Mouse (Mus musculus) embryonic fibroblast, embryonic 13.5 days (primary cell): ENCODE results near the gene Epb41l2. TPM values are rescaled to one million over a fixed set of nuclear protein-coding genes. Genes with fewer than 3 reads are reported as not detected.
A peak's percentile ranks its signal among the peaks of the same experiment; 100 is the strongest.

Experiments used
- H3K27ac ChIP-seq: 2 replicates; pipeline ENCODE4 v1.5.1; 2012; ENCODE audit warnings: low read length, control low read depth, inconsistent platforms; ENCODE audit not compliant: insufficient read depth
- H3K4me1 ChIP-seq: 2 replicates; pipeline ENCODE4 v1.6.1; 2011; ENCODE audit warnings: low read length; ENCODE audit not compliant: control insufficient read depth, insufficient read depth
- H3K4me3 ChIP-seq: 2 replicates; pipeline ENCODE4 v1.5.1; 2011; ENCODE audit warnings: mild to moderate bottlenecking, control low read depth, low read length; ENCODE audit not compliant: insufficient read depth
- CTCF ChIP-seq: IDR thresholded peaks from 2 replicates; pipeline ENCODE4 v1.5.1; 2011; ENCODE audit warnings: mild to moderate bottlenecking, control low read depth, low read length, moderate library complexity, borderline replicate concordance; ENCODE audit not compliant: insufficient read depth
- POLR2A ChIP-seq: IDR thresholded peaks from 2 replicates; pipeline ENCODE4 v1.6.1; 2011; ENCODE audit warnings: low read depth, mild to moderate bottlenecking, control low read depth, low read length, moderate library complexity
- polyA plus RNA-seq: library from polyadenylated mRNA; stranded (reverse); fragments of >200 nt; gene quantifications from 2 replicates; pipeline ENCODE4 v1.2.4, GENCODE M21; 2011; ENCODE audit warnings: low read depth; ENCODE audit not compliant: missing spikeins, insufficient read length

Epb41l2 gene
- polyA plus RNA-seq, 1 experiment = 134 TPM

GRCm38 (mm10) chr10:25438299-25438680 lies 78.7 kb downstream of the Epb41l2 start:
- H3K4me1 ChIP-seq = peaks cover 14% of the 10 kb centered on the region
- no peak overlapping the region for H3K4me3 ChIP-seq
- TF ChIP-seq POLR2A (no peak), CTCF (no peak)
- H3K27ac ChIP-seq = no peak overlapping the region

- Histone ChIP-seq H3K27ac (no peak overlapping the region), H3K4me3 (no peak overlapping the region), H3K4me1 (peaks cover 12% of the 10 kb centered on the region)
- TF ChIP-seq CTCF (no peak), POLR2A (no peak)
These were observed 79.6 kb downstream of the Epb41l2 start for GRCm38 (mm10) chr10:25439163-25439562.

- Histone ChIP-seq H3K4me1 (peaks cover 7% of the 10 kb centered on the region; the same call in 1 of the 2 replicates), H3K4me3 (no peak overlapping the region), H3K27ac (no peak overlapping the region)
- TF ChIP-seq POLR2A (no peak), CTCF (no peak)
These were observed 80.3 kb downstream of the Epb41l2 start for GRCm38 (mm10) chr10:25439856-25440255.

DNA sequence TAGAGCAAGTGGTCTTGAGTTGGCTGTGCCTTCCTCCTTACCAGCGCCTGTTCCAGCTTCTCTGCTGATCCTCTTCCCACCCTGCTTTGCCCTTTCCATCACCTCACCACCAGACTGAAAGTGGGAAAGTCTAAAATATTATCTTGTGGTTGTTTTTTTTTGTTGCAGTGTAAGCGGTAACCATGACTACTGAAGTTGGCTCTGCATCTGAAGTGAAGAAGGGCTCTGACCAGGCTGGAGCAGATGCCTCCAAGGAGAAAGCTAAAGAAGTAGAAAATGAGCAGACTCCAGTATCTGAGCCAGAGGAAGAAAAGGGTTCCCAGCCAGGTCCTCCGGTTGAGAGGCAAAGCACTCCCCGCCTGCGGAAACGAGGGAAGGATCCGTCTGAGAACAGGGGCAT lies 81.8 kb downstream of the Epb41l2 start:
- TF ChIP-seq CTCF (no peak), POLR2A (no peak)
- Histone ChIP-seq H3K4me1 (peaks cover 7% of the 10 kb centered on the region; the same call in 1 of the 2 replicates), H3K4me3 (no peak overlapping the region), H3K27ac (no peak overlapping the region)

DNA sequence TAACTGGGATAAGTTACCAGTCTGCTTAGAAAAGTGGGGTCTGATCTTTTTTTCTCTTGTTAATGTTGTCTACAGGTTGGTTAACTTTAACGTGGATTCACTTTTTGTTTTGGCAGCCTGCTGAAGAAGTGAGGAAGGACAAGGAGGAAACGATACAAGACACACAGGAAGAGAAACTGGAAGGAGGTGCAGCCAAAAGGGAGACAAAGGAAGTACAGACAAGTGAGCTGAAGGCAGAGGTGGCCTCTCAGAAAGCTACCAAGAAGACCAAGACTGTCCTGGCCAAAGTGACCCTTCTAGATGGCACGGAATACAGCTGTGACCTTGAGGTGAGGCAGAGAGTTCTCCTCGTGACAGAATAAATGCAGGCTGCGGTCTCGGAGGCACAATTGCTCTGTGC lies 84.0 kb downstream of the Epb41l2 start:
- no peak overlapping the region for H3K27ac ChIP-seq
- TF ChIP-seq POLR2A (no peak), CTCF (no peak)
- no peak overlapping the region for H3K4me3 ChIP-seq
- peaks cover 3% of the 10 kb centered on the region; the same call in 1 of the 2 replicates for H3K4me1 ChIP-seq

DNA sequence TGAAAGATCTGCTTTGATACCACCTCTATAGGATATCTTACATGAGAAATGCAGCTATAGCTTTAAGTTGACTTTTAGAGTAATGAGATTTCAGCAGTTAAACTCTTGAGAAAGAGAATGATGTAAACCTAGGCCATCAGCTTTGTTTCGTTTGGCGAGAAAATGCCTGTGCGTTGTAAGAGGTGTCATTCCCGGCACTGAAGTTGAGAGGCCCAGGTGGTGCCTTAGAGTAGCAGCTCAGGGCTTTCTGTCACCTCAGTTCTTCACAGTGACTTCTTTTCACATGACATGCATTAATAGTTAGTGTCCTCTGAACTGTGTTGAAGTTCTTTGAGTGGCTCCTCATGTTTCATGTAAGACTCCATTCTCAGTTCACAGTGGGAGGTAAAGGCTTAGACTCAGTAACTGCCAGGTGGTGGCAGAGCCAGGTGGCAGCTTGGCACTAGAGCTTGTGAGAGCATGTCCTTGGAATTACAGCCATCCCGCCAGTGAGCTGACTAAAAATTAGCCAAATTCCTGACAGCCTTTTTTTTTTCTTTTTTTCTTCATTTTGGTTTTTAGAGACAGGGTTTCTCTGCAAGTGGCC lies 84.7 kb downstream of the Epb41l2 start:
- Histone ChIP-seq H3K27ac (no peak overlapping the region), H3K4me3 (no peak overlapping the region), H3K4me1 (peaks cover 4% of the 10 kb centered on the region)
- TF ChIP-seq POLR2A (no peak), CTCF (no peak)

DNA sequence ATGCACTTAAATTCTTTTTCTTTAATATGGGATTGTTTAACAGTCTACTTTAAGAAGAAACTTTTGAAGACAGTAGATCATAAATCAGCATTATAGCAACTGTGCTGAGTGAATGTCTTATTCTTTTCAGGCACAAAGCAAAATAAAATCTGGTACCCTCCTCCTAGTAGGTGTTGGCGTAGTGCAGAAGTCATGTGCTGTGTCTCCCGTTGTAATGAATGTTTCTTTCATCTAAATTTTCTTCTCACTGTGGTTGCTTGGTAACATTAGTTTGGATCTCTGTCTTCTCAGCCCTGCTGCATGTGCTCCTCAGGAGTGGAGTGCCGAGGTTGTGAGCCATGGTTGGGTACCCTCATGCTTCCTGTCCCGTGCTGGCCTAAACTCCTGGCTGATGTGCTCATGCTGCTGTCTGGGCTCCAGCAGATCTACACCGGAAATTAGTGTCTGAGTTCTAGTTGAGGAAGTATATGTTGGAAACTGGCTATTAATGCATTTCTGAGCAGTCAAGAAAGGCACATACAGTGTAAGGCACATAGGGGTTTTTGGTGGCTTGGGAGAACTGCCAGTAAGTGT lies 87.4 kb downstream of the Epb41l2 start:
- TF ChIP-seq CTCF = no peak
- TF ChIP-seq POLR2A = no peak
- no peak overlapping the region for H3K27ac ChIP-seq

GRCm38 (mm10) chr10:25448676-25449075 lies 89.1 kb downstream of the Epb41l2 start:
- TF ChIP-seq POLR2A (no peak), CTCF (no peak)
- Histone ChIP-seq H3K27ac (no peak overlapping the region), H3K4me3 (no peak overlapping the region), H3K4me1 (peaks cover 9% of the 10 kb centered on the region)

More for the DNA sequence above, 87.4 kb downstream of the Epb41l2 start:
- Histone ChIP-seq H3K4me1 (peaks cover 9% of the 10 kb centered on the region), H3K4me3 (no peak overlapping the region)

- TF ChIP-seq POLR2A (no peak), CTCF (no peak)
- Histone ChIP-seq H3K27ac (peak overlapping the region; percentile 13), H3K4me1 (peaks cover 9% of the 10 kb centered on the region), H3K4me3 (no peak overlapping the region)
These were observed 89.9 kb downstream of the Epb41l2 start for GRCm38 (mm10) chr10:25449312-25450020.

DNA sequence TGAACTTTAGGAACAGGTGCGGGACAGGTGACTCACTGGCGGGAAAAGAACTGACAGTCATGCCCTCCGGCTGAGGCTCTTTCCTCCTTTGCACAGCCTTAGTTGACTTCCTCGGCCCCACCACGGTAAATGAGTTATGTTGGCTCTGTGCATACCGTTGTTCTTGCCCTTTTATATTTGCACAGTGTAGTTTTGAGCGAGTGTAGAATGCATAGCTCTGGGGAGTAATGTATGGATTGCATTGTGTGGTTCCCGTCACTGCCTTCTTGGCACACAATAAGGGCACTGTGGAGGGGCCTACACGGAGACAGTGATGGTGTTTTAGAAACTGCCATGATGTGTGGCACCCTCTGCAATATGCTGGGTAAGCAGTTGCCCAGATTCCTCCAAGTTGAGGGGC lies 93.6 kb downstream of the Epb41l2 start:
- peaks cover 16% of the 10 kb centered on the region for H3K4me1 ChIP-seq
- TF ChIP-seq CTCF (no peak), POLR2A (no peak)
- H3K4me3 ChIP-seq = no peak overlapping the region
- no peak overlapping the region for H3K27ac ChIP-seq
